Mouse (Mus musculus): ENCODE data around the gene Six6. TPM values are rescaled to one million over a fixed set of nuclear protein-coding genes. Genes with fewer than 3 reads are reported as not detected.

The Six6 gene
- polyA plus RNA-seq, 1 experiment from 2014 or later: not detected

- H3K4me2 ChIP-seq (ENCODE audit: low read length): no peak overlapping the region
- H3K27ac ChIP-seq: no peak overlapping the region
- H3K4me1 ChIP-seq (replicated peaks; ENCODE audit: insufficient read depth, low read length): no peaks in the 10 kb centered on the region
- no peaks in the 10 kb centered on the region for H3K36me3 ChIP-seq (ENCODE audit: insufficient read depth, low read length)
- 77% methylated on average over 8 of the region's 8 CpGs for WGBS
- DNase-seq (ENCODE audit: low spot score): no peak
- H3K4me3 ChIP-seq (replicated peaks; ENCODE audit: low read depth, low read length): no peak overlapping the region
- ATAC-seq (replicated peaks; ENCODE audit: low FRiP score, low read depth): no peak
- H3K9me3 ChIP-seq (replicated peaks; ENCODE audit: low read length): no peaks in the 10 kb centered on the region
- TF ChIP-seq CTCF (IDR thresholded peaks at IDR 0.05; ENCODE audit: low read depth): no peak
- H3K27me3 ChIP-seq (ENCODE audit: insufficient read depth, low read length): no peaks in the 10 kb centered on the region
- no peak overlapping the region for H3K9ac ChIP-seq (ENCODE audit: low read depth, low read length)
These were observed 43.6 kb downstream of the Six6 start for GRCm38 (mm10) chr12:72983071-72983857.

Other genes starting within 250 kb of the Six6 start
- gene Ppm1a, start 182.4 kb upstream of the Six6 start, polyA plus RNA-seq (2015; fragmentation: Nextera tagmentation; extraction: Ambion mirVana): 52.6 and 53.5 TPM in 2 replicates
- gene 4930447C04Rik, start 882 bp downstream of the Six6 start, polyA plus RNA-seq (2015; fragmentation: Nextera tagmentation; extraction: Ambion mirVana): 0.55 and 0.60 TPM in 2 replicates
- 0.26 and 0.46 TPM in 2 replicates for gene Six1, start 114.0 kb downstream of the Six6 start, polyA plus RNA-seq (2015; fragmentation: Nextera tagmentation; extraction: Ambion mirVana)
- 2.2 and 2.7 TPM in 2 replicates for gene Six4, start 173.6 kb downstream of the Six6 start, polyA plus RNA-seq (2015; fragmentation: Nextera tagmentation; extraction: Ambion mirVana)
- gene Mnat1, start 183.8 kb downstream of the Six6 start, polyA plus RNA-seq (2015; fragmentation: Nextera tagmentation; extraction: Ambion mirVana): 38.0 and 38.1 TPM in 2 replicates